Mouse (Mus musculus) C2C12 (cell line): ENCODE results near the gene AL607142.1. TPM values are rescaled to one million over a fixed set of nuclear protein-coding genes. Genes with fewer than 3 reads are reported as not detected.

Experiments
- H3K27me3 ChIP-seq: one replicate; pipeline ENCODE4 v1.6.1; 2011; ENCODE audit not compliant: control insufficient read depth, insufficient read depth, insufficient read length
- H3K36me3 ChIP-seq: one replicate; pipeline ENCODE4 v1.6.1; 2011; ENCODE audit not compliant: control insufficient read depth, insufficient read depth
- H3K4me3 ChIP-seq: one replicate; pipeline ENCODE4 v1.5.1; 2011; ENCODE audit warnings: mild to moderate bottlenecking, control low read depth; ENCODE audit not compliant: poor library complexity, insufficient read depth, severe bottlenecking
- H3K79me2 ChIP-seq: one replicate; pipeline ENCODE4 v1.6.1; 2011; ENCODE audit not compliant: control insufficient read depth, insufficient read depth
- H3K79me3 ChIP-seq: one replicate; pipeline ENCODE4 v1.6.1; 2011; ENCODE audit warnings: low read depth, control low read depth
- H3ac ChIP-seq: one replicate; pipeline ENCODE3; 2011; ENCODE audit warnings: low read depth; ENCODE audit not compliant: control insufficient read depth, insufficient read length
- CEBPB ChIP-seq: IDR thresholded peaks from one replicate; pipeline ENCODE4 v1.6.1; 2011; ENCODE audit warnings: low read depth, mild to moderate bottlenecking, control low read depth, moderate library complexity
- CTCF ChIP-seq: IDR thresholded peaks from one replicate; pipeline ENCODE4 v1.5.1; 2011; ENCODE audit not compliant: control insufficient read depth, insufficient read depth, insufficient read length
- FOSL1 ChIP-seq: IDR thresholded peaks from one replicate; pipeline ENCODE4 v1.8.0; 2011; ENCODE audit warnings: mild to moderate bottlenecking, low read length; ENCODE audit not compliant: poor library complexity, insufficient read depth, severe bottlenecking
- MAX ChIP-seq: IDR thresholded peaks from one replicate; pipeline ENCODE4 v1.6.1; 2011; ENCODE audit warnings: mild to moderate bottlenecking, control low read depth
- MYOD1 ChIP-seq: IDR thresholded peaks from one replicate; pipeline ENCODE4 v1.6.1; 2011; ENCODE audit warnings: low read depth; ENCODE audit not compliant: control insufficient read depth, insufficient read length
- MYOG ChIP-seq: IDR thresholded peaks from one replicate; pipeline ENCODE4 v1.6.1; 2011; ENCODE audit not compliant: control insufficient read depth, insufficient read length; ENCODE audit errors: extremely low read depth
- USF1 ChIP-seq: IDR thresholded peaks from one replicate; pipeline ENCODE4 v1.6.1; 2011; ENCODE audit warnings: low read depth, mild to moderate bottlenecking, control low read depth, moderate library complexity
- polyA plus RNA-seq: library from polyadenylated mRNA; unstranded; fragments of >200 nt; fragmentation: generic; extraction: Trizol; gene quantifications from one replicate; pipeline ENCODE4 v1.2.1, GENCODE M21; 2012; ENCODE audit warnings: missing spikeins

Gene AL607142.1
- polyA plus RNA-seq, 1 experiment, result not detected

DNA sequence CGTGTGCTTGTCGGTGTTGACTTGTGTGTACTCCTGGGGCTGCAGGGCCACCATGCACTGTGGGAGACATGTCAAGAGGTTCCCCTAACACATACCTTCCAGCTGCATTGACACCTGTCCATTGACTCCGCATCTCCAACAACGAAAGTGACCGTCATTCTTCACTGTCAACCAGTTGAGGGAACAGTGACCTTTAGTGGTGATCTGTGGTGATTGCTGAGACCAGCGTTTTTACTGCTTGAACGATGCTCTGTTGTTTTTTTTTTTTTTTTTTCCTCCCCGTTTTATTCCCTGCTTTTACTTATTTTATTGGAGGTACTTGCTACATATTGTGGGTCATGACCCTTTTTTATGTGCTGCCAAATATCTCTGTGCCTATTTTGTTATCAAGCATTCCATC is 7.3 kb upstream of the AL607142.1 start:
- Histone ChIP-seq H3K36me3 (no peaks in the 10 kb centered on the region), H3K79me3 (peaks cover 2% of the 10 kb centered on the region), H3K27me3 (no peaks in the 10 kb centered on the region), H3K4me3 (no peak overlapping the region), H3K79me2 (no peaks in the 10 kb centered on the region), H3ac (no peak overlapping the region)
- TF ChIP-seq USF1 (no peak), FOSL1 (no peak), CTCF (no peak), MYOG (no peak), MAX (no peak), CEBPB (no peak), MYOD1 (no peak)

DNA sequence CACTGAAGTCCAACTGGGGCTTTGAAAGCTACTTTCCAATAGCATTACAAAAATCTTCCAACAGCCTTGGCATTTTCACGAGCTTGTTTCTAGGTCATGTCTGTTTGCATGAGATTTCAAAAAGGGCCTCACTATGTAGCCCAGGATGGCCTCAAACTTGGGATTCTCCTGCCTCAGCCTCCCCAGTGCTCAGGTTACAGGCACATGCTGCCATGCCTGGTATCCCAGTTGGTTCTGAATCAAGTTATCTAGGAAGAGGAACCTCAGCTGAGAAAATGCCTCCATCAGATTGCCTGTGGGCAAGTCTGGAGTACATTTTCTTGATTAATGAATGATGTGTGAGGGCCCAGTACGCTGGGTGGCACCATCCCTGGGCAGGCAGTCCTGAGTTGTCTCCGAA is 6.6 kb upstream of the AL607142.1 start:
- H3ac ChIP-seq, result no peak overlapping the region
- H3K79me3 ChIP-seq, result peaks cover 2% of the 10 kb centered on the region
- no peak overlapping the region for H3K4me3 ChIP-seq
- no peaks in the 10 kb centered on the region for H3K36me3 ChIP-seq
- no peaks in the 10 kb centered on the region for H3K79me2 ChIP-seq
- TF ChIP-seq USF1 (no peak), MAX (no peak), CEBPB (no peak), MYOD1 (no peak), MYOG (no peak), CTCF (no peak), FOSL1 (no peak)
- H3K27me3 ChIP-seq, result no peaks in the 10 kb centered on the region

DNA sequence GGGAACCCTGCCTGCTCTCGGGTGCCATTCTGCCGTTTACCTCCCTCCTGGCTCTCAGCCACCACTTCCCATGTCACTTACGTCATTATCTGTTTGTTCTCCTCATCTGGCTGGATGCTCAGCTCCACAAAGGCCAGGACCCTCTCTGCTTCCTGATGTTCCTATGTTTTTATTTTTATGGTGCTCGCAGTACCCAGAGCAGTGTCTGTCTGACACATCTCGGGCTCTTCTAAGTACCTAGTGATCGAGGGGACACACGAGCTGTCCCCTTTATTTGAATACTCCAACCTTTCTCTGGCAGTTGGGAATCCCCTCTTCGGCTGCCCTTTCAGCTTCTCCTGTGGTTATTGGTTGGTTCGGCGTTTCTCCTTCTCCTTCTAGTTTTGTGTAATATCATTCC is 6.0 kb upstream of the AL607142.1 start:
- H3ac ChIP-seq, result no peak overlapping the region
- no peaks in the 10 kb centered on the region for H3K27me3 ChIP-seq
- H3K79me2 ChIP-seq, result no peaks in the 10 kb centered on the region
- TF ChIP-seq MAX, result no peak
- TF ChIP-seq FOSL1, result no peak
- TF ChIP-seq USF1, result no peak
- no peak for TF ChIP-seq CTCF
- no peak for TF ChIP-seq CEBPB
- no peak for TF ChIP-seq MYOD1
- no peak for TF ChIP-seq MYOG
- H3K36me3 ChIP-seq, result no peaks in the 10 kb centered on the region
- H3K79me3 ChIP-seq, result peaks cover 2% of the 10 kb centered on the region
- H3K4me3 ChIP-seq, result no peak overlapping the region

DNA sequence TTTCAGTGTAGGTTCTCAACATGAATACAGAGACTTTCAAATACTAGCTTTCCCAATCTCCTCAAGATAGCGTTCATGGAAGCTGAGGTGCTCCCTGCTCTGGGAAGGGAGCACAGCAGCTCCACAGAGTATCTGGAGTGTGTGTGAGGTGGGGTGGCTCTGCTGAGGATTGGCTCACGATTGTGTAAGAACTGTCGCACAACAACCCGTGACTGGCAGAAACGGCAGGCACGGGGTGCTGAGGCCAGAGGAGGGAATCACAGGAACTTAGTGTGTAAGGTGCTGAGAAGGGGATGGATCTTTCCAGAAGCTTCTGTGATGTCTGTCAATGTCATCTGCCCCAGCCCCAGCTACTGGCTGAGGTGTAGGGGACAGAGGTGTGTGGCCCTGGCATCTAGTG is 3.1 kb upstream of the AL607142.1 start:
- TF ChIP-seq CTCF, result no peak
- TF ChIP-seq USF1, result no peak
- TF ChIP-seq MYOG, result no peak
- TF ChIP-seq CEBPB, result no peak
- no peak for TF ChIP-seq FOSL1
- no peak for TF ChIP-seq MYOD1
- no peak for TF ChIP-seq MAX
- no peaks in the 10 kb centered on the region for H3K79me3 ChIP-seq
- no peaks in the 10 kb centered on the region for H3K36me3 ChIP-seq

DNA sequence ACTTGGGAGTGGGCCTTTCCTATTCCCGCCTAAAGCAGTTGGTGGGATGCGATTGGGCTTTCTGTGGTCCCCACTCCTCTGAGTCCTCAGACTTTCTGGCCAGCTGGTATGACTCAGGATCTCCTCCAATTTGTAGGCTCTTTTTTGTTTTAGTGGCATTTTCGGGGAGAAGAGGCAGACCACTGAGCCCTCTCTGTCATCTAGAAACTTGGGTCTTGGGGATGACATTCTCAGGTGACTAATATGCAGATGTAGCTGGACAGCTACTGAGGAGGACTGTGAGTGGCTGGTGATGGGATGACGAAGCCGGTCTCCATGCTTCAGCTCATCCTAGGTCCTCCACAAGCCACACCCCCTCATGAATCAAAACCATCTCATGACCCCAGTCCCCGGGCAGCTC is 2.6 kb upstream of the AL607142.1 start:
- H3K79me2 ChIP-seq, result no peaks in the 10 kb centered on the region
- H3K4me3 ChIP-seq, result no peak overlapping the region
- H3K27me3 ChIP-seq, result no peaks in the 10 kb centered on the region
- TF ChIP-seq MAX (no peak), MYOG (no peak), USF1 (no peak), CTCF (no peak), CEBPB (no peak), MYOD1 (no peak), FOSL1 (no peak)
- no peaks in the 10 kb centered on the region for H3K36me3 ChIP-seq
- H3K79me3 ChIP-seq, result no peaks in the 10 kb centered on the region
- no peak overlapping the region for H3ac ChIP-seq

More for the DNA sequence above, 3.1 kb upstream of the AL607142.1 start:
- Histone ChIP-seq H3K27me3 (no peaks in the 10 kb centered on the region), H3K79me2 (no peaks in the 10 kb centered on the region), H3K4me3 (no peak overlapping the region), H3ac (no peak overlapping the region)

DNA sequence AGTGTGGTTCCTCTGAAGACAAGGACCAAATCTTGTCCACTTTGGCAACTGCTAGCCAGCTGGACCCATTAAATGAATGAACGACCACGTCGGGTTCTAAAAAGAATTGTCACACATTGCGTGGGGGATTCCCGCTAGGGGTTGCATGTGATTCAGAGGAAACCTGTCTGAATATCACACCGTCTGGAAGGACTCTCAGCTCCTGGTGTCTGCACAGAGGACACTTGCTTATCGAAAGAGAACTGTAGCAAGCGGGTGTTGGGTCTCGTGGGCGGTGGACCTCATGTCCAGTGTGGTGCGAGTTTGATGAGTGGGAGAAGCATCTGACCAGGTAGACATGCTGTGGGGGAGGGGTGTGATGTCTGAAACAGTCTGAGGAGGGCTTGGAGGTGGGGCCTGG is 2.0 kb upstream of the AL607142.1 start:
- Histone ChIP-seq H3ac (no peak overlapping the region), H3K36me3 (no peaks in the 10 kb centered on the region), H3K79me3 (no peaks in the 10 kb centered on the region), H3K4me3 (no peak overlapping the region), H3K79me2 (no peaks in the 10 kb centered on the region), H3K27me3 (no peaks in the 10 kb centered on the region)
- no peak for TF ChIP-seq MYOD1
- no peak for TF ChIP-seq MYOG
- TF ChIP-seq FOSL1, result no peak
- TF ChIP-seq MAX, result no peak
- no peak for TF ChIP-seq CTCF
- TF ChIP-seq USF1, result no peak
- no peak for TF ChIP-seq CEBPB
